Mouse (Mus musculus): ENCODE results near the gene Ubtd1. TPM values are rescaled to one million over a fixed set of nuclear protein-coding genes. Genes with fewer than 3 reads are reported as not detected.
A peak's percentile ranks its signal among the peaks of the same experiment; 100 is the strongest.

Ubtd1 gene
- polyA plus RNA-seq, 1 experiment, result 13.1 TPM

- Histone ChIP-seq H3K27ac (ENCODE audit: insufficient read depth, low read length) (no peak overlapping the region), H3K4me1 (ENCODE audit: control insufficient read depth, insufficient read depth, low read length) (peaks cover 10% of the 10 kb centered on the region), H3K9ac (ENCODE audit: low read depth, poor library complexity, severe bottlenecking) (no peak overlapping the region), H3K9me3 (replicated peaks; ENCODE audit: control insufficient read depth, insufficient read depth, low read length, poor library complexity, severe bottlenecking) (no peaks in the 10 kb centered on the region), H3K27me3 (ENCODE audit: control insufficient read depth, insufficient read depth, low read length, poor library complexity, severe bottlenecking) (no peaks in the 10 kb centered on the region), H3K4me3 (ENCODE audit: low read depth, low read length) (no peak overlapping the region), H3K36me3 (ENCODE audit: control insufficient read depth, insufficient read depth, low read length, poor library complexity, severe bottlenecking) (no peaks in the 10 kb centered on the region)
- no peak for TF ChIP-seq EP300 (IDR thresholded peaks at IDR 0.05; ENCODE audit: insufficient read depth, low read depth, low read length)
These were observed 22.7 kb downstream of the Ubtd1 start for GRCm38 (mm10) chr19:42004258-42004657.

GRCm38 (mm10) chr19:42005616-42006015, 24.1 kb downstream of the Ubtd1 start:
- H3K9me3 ChIP-seq (replicated peaks; ENCODE audit: control insufficient read depth, insufficient read depth, low read length, poor library complexity, severe bottlenecking), result no peaks in the 10 kb centered on the region
- no peaks in the 10 kb centered on the region for H3K27me3 ChIP-seq (ENCODE audit: control insufficient read depth, insufficient read depth, low read length, poor library complexity, severe bottlenecking)
- H3K4me3 ChIP-seq (ENCODE audit: low read depth, low read length), result no peak overlapping the region
- no peak for TF ChIP-seq CTCF (IDR thresholded peaks at IDR 0.05; ENCODE audit: low read depth, low read length)
- no peak for TF ChIP-seq POLR2A (IDR thresholded peaks at IDR 0.05; ENCODE audit: insufficient read depth, low read length)
- H3K4me1 ChIP-seq (ENCODE audit: control insufficient read depth, insufficient read depth, low read length), result peaks cover 8% of the 10 kb centered on the region
- no peak overlapping the region for H3K27ac ChIP-seq (ENCODE audit: insufficient read depth, low read length)
- no peaks in the 10 kb centered on the region for H3K36me3 ChIP-seq (ENCODE audit: control insufficient read depth, insufficient read depth, low read length, poor library complexity, severe bottlenecking)
- no peak overlapping the region for H3K9ac ChIP-seq (ENCODE audit: low read depth, poor library complexity, severe bottlenecking)

- H3K27me3 ChIP-seq (ENCODE audit: control insufficient read depth, insufficient read depth, low read length, poor library complexity, severe bottlenecking), result no peaks in the 10 kb centered on the region
- no peak overlapping the region for H3K27ac ChIP-seq (ENCODE audit: insufficient read depth, low read length)
- no peak overlapping the region for H3K9ac ChIP-seq (ENCODE audit: low read depth, poor library complexity, severe bottlenecking)
- no peaks in the 10 kb centered on the region for H3K36me3 ChIP-seq (ENCODE audit: control insufficient read depth, insufficient read depth, low read length, poor library complexity, severe bottlenecking)
- peaks cover 8% of the 10 kb centered on the region for H3K4me1 ChIP-seq (ENCODE audit: control insufficient read depth, insufficient read depth, low read length)
- no peak overlapping the region for H3K4me3 ChIP-seq (ENCODE audit: low read depth, low read length)
- H3K9me3 ChIP-seq (replicated peaks; ENCODE audit: control insufficient read depth, insufficient read depth, low read length, poor library complexity, severe bottlenecking), result no peaks in the 10 kb centered on the region
- TF ChIP-seq CTCF (IDR thresholded peaks at IDR 0.05; ENCODE audit: low read depth, low read length) (no peak), EP300 (IDR thresholded peaks at IDR 0.05; ENCODE audit: insufficient read depth, low read depth, low read length) (no peak), POLR2A (IDR thresholded peaks at IDR 0.05; ENCODE audit: insufficient read depth, low read length) (no peak)
These were observed 25.0 kb downstream of the Ubtd1 start for GRCm38 (mm10) chr19:42006568-42006967.

- no peak overlapping the region for H3K4me3 ChIP-seq (ENCODE audit: low read depth, low read length)
- H3K9me3 ChIP-seq (replicated peaks; ENCODE audit: control insufficient read depth, insufficient read depth, low read length, poor library complexity, severe bottlenecking), result no peaks in the 10 kb centered on the region
- no peaks in the 10 kb centered on the region for H3K36me3 ChIP-seq (ENCODE audit: control insufficient read depth, insufficient read depth, low read length, poor library complexity, severe bottlenecking)
- peak overlapping the region; percentile 3; the same call in 1 of the 2 replicates for H3K27ac ChIP-seq (ENCODE audit: insufficient read depth, low read length)
- H3K4me1 ChIP-seq (ENCODE audit: control insufficient read depth, insufficient read depth, low read length), result peaks cover 8% of the 10 kb centered on the region
- no peak overlapping the region for H3K9ac ChIP-seq (ENCODE audit: low read depth, poor library complexity, severe bottlenecking)
- TF ChIP-seq EP300 (IDR thresholded peaks at IDR 0.05; ENCODE audit: insufficient read depth, low read depth, low read length), result no peak
- TF ChIP-seq POLR2A (IDR thresholded peaks at IDR 0.05; ENCODE audit: insufficient read depth, low read length), result no peak
- no peak for TF ChIP-seq CTCF (IDR thresholded peaks at IDR 0.05; ENCODE audit: low read depth, low read length)
- H3K27me3 ChIP-seq (ENCODE audit: control insufficient read depth, insufficient read depth, low read length, poor library complexity, severe bottlenecking), result no peaks in the 10 kb centered on the region
These were observed 27.0 kb downstream of the Ubtd1 start for GRCm38 (mm10) chr19:42008586-42008985.

GRCm38 (mm10) chr19:42009067-42009466, 27.5 kb downstream of the Ubtd1 start:
- no peaks in the 10 kb centered on the region for H3K9me3 ChIP-seq (replicated peaks; ENCODE audit: control insufficient read depth, insufficient read depth, low read length, poor library complexity, severe bottlenecking)
- H3K27me3 ChIP-seq (ENCODE audit: control insufficient read depth, insufficient read depth, low read length, poor library complexity, severe bottlenecking), result no peaks in the 10 kb centered on the region
- TF ChIP-seq EP300 (IDR thresholded peaks at IDR 0.05; ENCODE audit: insufficient read depth, low read depth, low read length) (no peak), CTCF (IDR thresholded peaks at IDR 0.05; ENCODE audit: low read depth, low read length) (no peak)
- no peak overlapping the region for H3K4me3 ChIP-seq (ENCODE audit: low read depth, low read length)
- no peak overlapping the region for H3K9ac ChIP-seq (ENCODE audit: low read depth, poor library complexity, severe bottlenecking)
- peak overlapping the region; percentile 3; the same call in 1 of the 2 replicates for H3K27ac ChIP-seq (ENCODE audit: insufficient read depth, low read length)
- H3K36me3 ChIP-seq (ENCODE audit: control insufficient read depth, insufficient read depth, low read length, poor library complexity, severe bottlenecking), result no peaks in the 10 kb centered on the region
- H3K4me1 ChIP-seq (ENCODE audit: control insufficient read depth, insufficient read depth, low read length), result peaks cover 8% of the 10 kb centered on the region

- TF ChIP-seq EP300 (IDR thresholded peaks at IDR 0.05; ENCODE audit: insufficient read depth, low read depth, low read length), result no peak
- TF ChIP-seq CTCF (IDR thresholded peaks at IDR 0.05; ENCODE audit: low read depth, low read length), result no peak
- no peak for TF ChIP-seq POLR2A (IDR thresholded peaks at IDR 0.05; ENCODE audit: insufficient read depth, low read length)
- H3K36me3 ChIP-seq (ENCODE audit: control insufficient read depth, insufficient read depth, low read length, poor library complexity, severe bottlenecking), result no peaks in the 10 kb centered on the region
- H3K4me1 ChIP-seq (ENCODE audit: control insufficient read depth, insufficient read depth, low read length), result peaks cover 8% of the 10 kb centered on the region
- H3K27ac ChIP-seq (ENCODE audit: insufficient read depth, low read length), result no peak overlapping the region
- H3K4me3 ChIP-seq (ENCODE audit: low read depth, low read length), result no peak overlapping the region
- no peaks in the 10 kb centered on the region for H3K9me3 ChIP-seq (replicated peaks; ENCODE audit: control insufficient read depth, insufficient read depth, low read length, poor library complexity, severe bottlenecking)
- H3K9ac ChIP-seq (ENCODE audit: low read depth, poor library complexity, severe bottlenecking), result no peak overlapping the region
- no peaks in the 10 kb centered on the region for H3K27me3 ChIP-seq (ENCODE audit: control insufficient read depth, insufficient read depth, low read length, poor library complexity, severe bottlenecking)
These were observed 28.9 kb downstream of the Ubtd1 start for GRCm38 (mm10) chr19:42010436-42010835.

All from ES-Bruce4 (cell line).